Mouse (Mus musculus): ENCODE results near the gene Ccl24. TPM values are rescaled to one million over a fixed set of nuclear protein-coding genes. Genes with fewer than 3 reads are reported as not detected.

Gene Ccl24
- 1.3 and 1.6 TPM in 2 replicates for polyA plus RNA-seq (2012; rRNA removed)

DNA sequence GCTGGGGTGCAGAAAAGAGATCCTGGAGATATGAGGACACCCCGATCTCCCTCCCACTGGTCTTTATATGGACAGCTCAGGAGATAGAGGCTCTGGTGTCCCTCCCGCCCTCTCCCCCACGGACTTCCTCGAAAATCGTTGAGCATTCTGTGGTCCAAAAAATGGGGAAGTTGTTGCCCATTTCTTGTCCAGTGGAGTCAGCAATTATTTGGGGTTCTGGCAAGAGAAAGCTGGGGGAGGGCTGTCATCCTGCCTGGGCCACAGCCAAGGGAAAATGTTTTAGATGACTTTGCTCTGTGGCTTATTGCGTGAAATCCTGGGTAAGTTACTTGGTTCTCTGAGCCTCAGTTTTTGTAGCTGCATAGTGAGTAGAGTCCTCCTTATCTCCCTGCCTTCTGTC is at the start of gene Ccl24:
Gene Ccl24 (minus strand): TSS at position 44 of the 400 bp plus-strand sequence.

DNA sequence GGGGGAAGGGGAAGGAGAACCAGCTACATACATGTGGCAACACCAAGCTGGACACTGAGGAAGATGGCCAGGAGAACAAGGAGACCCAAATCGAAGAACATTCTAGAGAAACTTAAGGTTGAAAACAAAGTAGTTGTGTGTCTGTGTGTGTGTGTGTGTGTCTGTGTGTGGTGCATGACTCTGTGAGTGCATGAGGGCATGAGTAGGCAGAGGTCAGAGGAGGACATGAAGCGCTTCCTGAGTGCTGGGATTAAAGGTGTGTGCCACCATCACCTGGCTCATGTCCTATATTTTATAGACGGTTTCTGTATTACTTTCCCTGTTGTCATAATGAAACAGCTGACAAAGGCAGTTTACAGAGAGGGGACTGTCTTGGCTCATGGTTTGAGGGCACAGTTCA is 9.4 kb downstream of the Ccl24 start, which contains the start of gene Ccl26:
Gene Ccl26 (minus strand): TSS at position 101 of the 400 bp plus-strand sequence.

DNA sequence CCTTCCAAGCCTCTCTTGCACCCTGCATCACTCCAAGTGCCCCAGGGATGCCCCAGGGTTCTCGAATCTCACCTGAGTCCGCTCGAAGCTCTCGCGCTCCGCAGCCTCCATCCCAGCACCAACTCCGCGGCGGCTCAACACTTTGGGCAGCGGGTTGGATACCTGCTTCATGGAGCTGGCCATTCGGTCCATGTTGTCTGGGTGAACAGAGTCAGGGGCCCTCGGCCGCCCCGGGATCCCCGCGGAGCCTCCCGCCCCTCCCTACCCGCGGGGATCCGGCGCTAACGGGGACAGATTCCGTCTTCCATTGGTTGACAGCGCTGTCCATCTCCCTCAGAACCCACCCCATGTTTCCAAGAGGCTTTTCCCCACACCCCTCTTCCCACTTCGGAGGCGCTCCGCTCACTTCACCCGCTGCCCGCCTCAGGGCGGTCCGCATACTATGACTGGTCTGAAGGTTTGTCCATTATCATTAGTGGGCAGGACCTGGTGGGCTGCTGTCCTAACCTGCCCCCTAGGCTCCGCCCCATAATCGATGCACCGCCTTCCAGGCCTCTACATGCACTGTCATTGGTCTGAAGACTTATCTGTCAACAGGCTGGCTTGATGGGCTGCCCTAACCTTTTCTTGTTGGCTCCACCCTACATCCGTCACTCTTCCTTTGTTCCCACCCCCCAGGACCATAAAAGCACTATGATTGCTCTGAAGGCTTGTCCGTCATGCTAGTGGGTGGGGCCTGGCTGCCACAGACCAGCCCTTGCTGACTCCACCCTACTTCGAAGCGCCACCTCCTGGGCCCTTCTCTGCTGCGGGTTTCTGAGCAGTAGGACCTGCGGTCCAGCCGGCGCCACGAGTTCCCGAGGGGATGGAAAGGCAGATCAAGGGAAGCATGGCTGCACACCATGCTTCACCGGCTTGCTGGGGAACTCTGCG is 27.7 kb downstream of the Ccl24 start, which contains the start of gene Hip1:
Gene Hip1 (minus strand): TSS at position 256 of the 933 bp plus-strand sequence.

Other genes with a start within 250 kb of the Ccl24 start
- gene Fkbp6, start 223.0 kb downstream of the Ccl24 start, polyA plus RNA-seq (2012; rRNA removed), result 1.1 and 2.5 TPM in 2 replicates
- 26.4 and 43.4 TPM in 2 replicates for gene Trim50, start 219.8 kb downstream of the Ccl24 start, polyA plus RNA-seq (2012; rRNA removed)
- 14.5 and 15.3 TPM in 2 replicates for gene Nsun5, start 203.1 kb downstream of the Ccl24 start, polyA plus RNA-seq (2012; rRNA removed)
- 14.5 and 14.7 TPM in 2 replicates for gene Pom121, start 178.5 kb downstream of the Ccl24 start, polyA plus RNA-seq (2012; rRNA removed)
- gene Hip1, start 27.9 kb downstream of the Ccl24 start, polyA plus RNA-seq (2012; rRNA removed), result 4.8 and 7.5 TPM in 2 replicates
- gene Ccl26, start 9.5 kb downstream of the Ccl24 start, polyA plus RNA-seq (2012; rRNA removed), result not detected in 2 replicates
- gene Rhbdd2, start 59.6 kb upstream of the Ccl24 start, polyA plus RNA-seq (2012; rRNA removed), result 11.5 and 13.5 TPM in 2 replicates
- gene Por, start 97.0 kb upstream of the Ccl24 start, polyA plus RNA-seq (2012; rRNA removed), result 85.8 and 117 TPM in 2 replicates
- gene Tmem120a, start 171.4 kb upstream of the Ccl24 start, polyA plus RNA-seq (2012; rRNA removed), result 22.2 and 27.3 TPM in 2 replicates
- 0.04 TPM in 1 of 2 replicates, not detected in the other for gene Styxl1, start 205.3 kb upstream of the Ccl24 start, polyA plus RNA-seq (2012; rRNA removed)
- 416 and 600 TPM in 2 replicates for gene Mdh2, start 205.4 kb upstream of the Ccl24 start, polyA plus RNA-seq (2012; rRNA removed)
- 0.34 and 0.60 TPM in 2 replicates for gene Srrm3, start 233.8 kb upstream of the Ccl24 start, polyA plus RNA-seq (2012; rRNA removed)